In the genomic region with DNA sequence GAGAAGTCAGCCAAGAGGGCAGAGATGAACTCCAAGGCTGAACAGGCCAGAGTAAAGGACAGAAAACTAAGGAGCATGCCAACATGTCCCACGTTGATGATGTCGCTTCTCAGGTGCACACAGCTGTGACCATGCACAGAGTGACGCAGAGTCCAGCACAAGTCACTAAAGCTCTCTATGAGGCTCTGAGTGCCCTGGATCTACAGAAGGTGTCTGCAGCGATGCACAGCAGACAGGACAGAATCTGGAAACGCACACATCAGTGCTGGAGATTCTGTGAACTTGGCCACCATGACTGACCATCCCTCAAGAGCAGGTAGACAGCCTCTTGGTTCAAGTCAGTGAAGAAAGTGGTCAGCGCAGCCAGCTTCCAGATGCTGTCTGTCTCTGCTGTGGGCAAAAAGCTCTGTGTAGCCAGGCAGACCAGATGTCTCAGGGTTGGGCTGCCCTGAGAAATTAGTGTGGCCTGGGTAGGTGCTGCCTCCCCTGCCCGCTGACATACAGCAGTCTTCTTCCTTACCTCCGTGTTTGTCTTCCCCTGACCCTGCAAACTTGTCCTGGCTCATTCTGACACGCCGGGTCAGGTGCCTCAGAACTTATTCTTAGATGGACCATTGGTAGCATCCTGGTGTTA, we compare ENCODE assay signal across 23 mouse cellular contexts. TPM values are rescaled to one million over a fixed set of nuclear protein-coding genes. Genes with fewer than 3 reads are reported as not detected.
"Had no signal": no experiment of that assay in that cellular context is flagged by ENCODE, and none has a peak within 500 bp of the region (broad histone marks: within the 10 kb centered on the region; RNA-seq: fewer than 3 reads in every experiment).

No protein-coding gene starts in this region.

- H3K27me3 ChIP-seq: limb, embryonic 13.5 days; liver, embryonic 13.5 days; neural tube, embryonic 13.5 days; stomach, embryonic 15.5 days had no signal

- DNase-seq: kidney, adult 2 months; kidney, postnatal 14 days; kidney, postnatal 4 days; left cerebral cortex, postnatal 4 days; liver, embryonic 13.5 days; lung, adult 2 months; lung, postnatal 14 days; lung, postnatal 4 days; retina, postnatal 1 day; right cerebral cortex, postnatal 25 days; spleen, adult 18-20 months; thymus, postnatal 25 days had no signal

- H3K9ac ChIP-seq: limb, embryonic 13.5 days; liver, embryonic 13.5 days; neural tube, embryonic 13.5 days; stomach, embryonic 15.5 days had no signal

- H3K4me2 ChIP-seq: limb, embryonic 13.5 days; liver, embryonic 13.5 days; neural tube, embryonic 13.5 days; stomach, embryonic 15.5 days had no signal

- H3K9me3 ChIP-seq: limb, embryonic 13.5 days; liver, embryonic 13.5 days; neural tube, embryonic 13.5 days; stomach, embryonic 15.5 days had no signal

- H3K4me1 ChIP-seq: liver, embryonic 13.5 days had no signal

- H3K36me3 ChIP-seq: limb, embryonic 13.5 days; liver, embryonic 13.5 days; neural tube, embryonic 13.5 days; stomach, embryonic 15.5 days had no signal

- H3K4me3 ChIP-seq: limb, embryonic 13.5 days; liver, embryonic 13.5 days; myocyte; neural tube, embryonic 13.5 days; stomach, embryonic 15.5 days had no signal

- H3K27ac ChIP-seq: limb, embryonic 13.5 days; liver, embryonic 13.5 days; neural tube, embryonic 13.5 days; stomach, embryonic 15.5 days had no signal

- ATAC-seq: intestine, postnatal 0 days had no signal

RNA-seq across cellular contexts. Expression of gene Kcnv2, which starts 43.8 kb away (rescaled TPM):
- total RNA-seq: liver, adult 2 months; megakaryocyte progenitor cell, adult 5-6 weeks; megakaryocyte-erythroid progenitor cell, adult 5-6 weeks; monocyte, adult 5-6 weeks; neutrophil, adult 5-6 weeks had no signal
- polyA plus RNA-seq: liver, adult 2 months; liver, embryonic 13.5 days; liver, embryonic 16.5 days; myocyte; neural tube, embryonic 13.5 days had no signal
